Mouse (Mus musculus): ENCODE measurements at regions not wholly inside any gene's neighbourhood (a gene's known extent, or its start where the extent isn't known, plus 50 kb on each side); places are given as distances from the start of the nearest gene placed in this dataset.

DNA sequence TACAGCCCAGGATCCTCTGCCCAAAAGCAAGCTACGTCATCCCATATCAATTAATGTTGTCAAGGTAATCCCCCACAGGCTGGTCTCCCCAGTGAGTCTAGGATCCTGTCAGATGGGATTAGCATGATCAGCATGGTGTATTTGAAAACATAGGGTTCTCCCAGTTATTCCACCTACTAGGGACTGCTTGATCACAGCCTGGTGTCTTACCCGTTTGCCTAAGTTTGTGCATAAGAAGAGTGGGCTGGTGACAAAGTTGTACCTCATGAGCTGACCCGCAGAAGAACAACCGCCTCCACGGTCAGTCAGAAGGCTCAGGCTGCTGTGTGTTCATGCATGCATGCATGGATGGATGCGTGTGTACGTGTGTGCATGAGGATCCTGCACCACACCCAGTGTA, 108.9 kb upstream of the Tbx3 start:
- DNase-seq (ENCODE audit: low spot score): no peak

DNA sequence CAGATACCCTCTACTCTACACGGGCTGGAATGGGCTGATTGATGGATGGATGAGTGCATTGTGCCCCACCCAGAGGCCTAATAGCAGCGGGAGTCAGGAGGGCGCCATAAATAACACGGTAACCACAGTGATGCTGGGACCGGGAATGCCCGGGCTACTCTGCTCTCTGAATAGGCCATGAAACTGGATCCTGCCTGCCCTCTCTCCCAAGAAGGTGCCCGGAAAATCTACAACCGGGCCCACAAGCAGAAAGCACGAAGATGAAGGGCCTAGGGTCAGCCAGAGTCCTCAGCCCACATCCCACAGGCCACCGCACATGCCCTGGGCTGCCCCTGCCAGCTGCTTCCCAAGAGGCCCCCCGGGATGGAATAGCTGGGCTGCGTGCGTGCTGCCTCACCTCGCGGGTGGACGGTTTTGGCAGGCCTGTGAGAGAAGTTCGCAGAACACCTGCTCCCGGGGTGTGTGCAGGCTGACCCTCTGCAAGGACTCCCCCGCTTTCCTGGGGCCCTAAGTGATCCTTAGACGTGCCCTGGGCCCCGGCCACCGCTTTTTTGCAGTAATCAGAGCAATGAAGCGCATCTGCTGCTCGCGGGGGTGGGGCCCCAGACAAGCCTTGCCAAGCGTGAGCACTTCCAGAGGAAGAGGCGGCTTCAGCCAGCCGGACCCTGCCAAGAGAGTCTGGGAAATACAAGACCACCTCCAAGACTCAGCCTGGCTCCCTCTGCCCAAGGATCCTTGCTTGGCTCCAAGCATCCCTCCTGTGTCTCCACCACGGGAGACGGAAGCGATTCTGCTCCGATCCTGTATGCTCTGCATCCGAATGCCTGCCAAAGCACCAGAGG, 106.7 kb upstream of the Tbx3 start:
- DNase-seq (ENCODE audit: low spot score): no peak

DNA sequence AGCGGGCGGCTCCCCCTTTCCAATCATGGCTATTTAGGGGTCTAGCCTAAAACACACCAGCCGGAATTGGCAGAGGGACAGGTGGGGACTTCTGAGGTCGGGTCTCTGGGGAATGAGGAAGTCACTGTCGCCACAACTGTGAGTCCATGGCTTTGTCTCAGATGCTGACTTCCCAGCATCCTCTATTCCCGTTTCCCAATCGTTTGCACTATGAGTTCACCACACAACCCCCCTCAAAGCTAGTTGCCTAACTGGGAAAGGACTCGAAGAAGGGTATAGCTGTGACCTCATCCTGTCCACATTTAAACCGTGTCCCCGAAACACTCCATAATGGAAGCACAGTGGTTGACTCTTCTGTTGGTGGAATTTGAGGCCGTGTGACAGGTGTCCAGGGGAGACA, 102.8 kb upstream of the Tbx3 start:
- no peak for DNase-seq (ENCODE audit: low spot score)

DNA sequence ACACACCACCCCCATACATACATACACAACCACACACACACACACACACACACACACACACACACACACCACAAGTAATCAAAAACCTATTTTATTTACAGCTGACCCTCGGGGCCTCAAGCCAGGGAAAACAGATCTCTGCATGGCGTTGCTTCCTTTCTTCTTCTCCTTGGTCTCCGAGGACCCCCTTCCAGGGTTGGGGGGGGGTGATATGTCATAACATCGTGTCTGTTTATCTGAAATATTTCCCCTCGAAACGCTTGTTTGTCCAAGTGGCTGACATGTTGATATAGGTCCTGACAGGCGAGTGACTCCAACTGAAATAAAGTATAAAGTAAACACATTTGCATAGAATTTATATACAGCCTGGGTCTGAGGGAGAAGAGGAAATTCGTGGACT, 100.4 kb upstream of the Tbx3 start:
- no peak for DNase-seq (ENCODE audit: low spot score)

DNA sequence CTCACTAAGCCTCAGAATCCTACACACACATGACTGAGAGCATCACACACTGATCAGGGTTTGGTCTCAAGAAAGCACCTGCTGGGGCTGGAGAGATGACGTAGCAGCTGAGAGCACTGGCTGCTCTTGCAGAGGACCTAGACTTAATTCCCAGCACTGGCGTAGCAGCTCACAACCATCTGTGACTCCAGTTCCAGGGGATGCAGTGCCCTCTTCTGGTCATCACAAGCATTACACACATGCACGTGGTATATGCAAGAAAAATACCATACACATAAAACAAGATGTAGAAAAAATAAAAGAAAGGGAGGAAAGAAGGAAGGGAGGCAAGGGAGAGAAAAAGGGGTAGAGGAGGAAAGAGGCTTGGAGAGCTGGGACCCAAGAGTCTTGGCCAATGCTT, 98.8 kb upstream of the Tbx3 start:
- no peak for DNase-seq (ENCODE audit: low spot score)

DNA sequence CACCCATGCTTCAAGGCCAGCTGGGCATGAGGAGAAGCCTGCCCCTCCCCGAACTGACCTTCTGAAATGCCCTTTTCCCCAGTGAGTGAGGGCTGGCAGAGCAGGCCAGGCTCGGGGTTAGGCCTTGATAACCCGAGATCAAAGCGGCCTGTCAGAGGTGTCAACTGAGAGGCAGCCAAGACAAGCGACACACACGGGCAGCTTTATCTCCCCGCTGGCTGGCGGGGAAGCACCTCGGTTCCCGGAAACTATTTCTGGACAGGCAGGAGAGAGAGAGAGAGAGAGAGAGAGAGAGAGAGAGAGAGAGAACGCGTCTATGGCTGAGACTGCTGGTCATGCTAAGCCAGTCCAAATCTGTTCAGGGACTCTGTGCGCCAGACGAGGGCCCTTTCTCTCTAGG, 95.3 kb upstream of the Tbx3 start:
- DNase-seq (ENCODE audit: low spot score): no peak

DNA sequence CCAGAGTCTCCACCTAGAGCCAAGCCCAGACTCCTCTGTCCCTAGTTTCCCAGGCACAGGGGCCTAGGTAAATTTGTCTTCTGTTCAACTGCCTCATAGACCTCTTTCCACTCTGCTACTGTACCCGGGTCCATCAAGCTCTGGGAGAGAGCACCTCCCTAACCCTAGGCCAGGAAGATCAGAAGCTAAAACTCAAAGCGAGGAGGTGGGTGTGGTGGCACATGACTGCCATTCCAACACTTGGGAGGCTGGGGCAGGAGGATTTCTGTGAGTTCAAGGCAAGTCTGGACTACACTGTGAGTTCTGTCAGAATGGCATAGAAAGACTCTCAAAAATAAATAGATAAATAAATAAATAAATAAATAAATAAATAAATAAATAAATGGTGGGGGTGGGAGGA, 91.2 kb upstream of the Tbx3 start:
- no peak for DNase-seq (ENCODE audit: low spot score)

DNA sequence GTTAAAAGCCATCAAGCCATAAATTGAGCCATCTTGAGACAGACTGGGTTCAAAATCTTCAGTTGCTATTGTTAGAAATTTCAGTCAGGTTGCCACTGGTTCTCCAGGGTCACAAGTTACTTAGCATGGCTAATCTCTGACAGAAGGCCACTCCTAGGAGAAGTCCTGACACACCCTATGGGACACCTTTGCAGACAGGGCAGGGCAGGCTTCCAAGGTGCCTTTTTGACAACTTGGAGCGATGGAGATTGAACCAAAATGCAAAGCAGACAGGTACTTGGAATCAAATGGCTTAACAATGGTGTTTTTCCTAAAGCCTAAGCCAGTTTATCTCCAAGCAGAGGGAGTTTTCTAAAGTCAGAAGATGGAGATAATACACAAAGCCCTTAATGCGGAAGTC, 90.7 kb upstream of the Tbx3 start:
- DNase-seq (ENCODE audit: low spot score): no peak

DNA sequence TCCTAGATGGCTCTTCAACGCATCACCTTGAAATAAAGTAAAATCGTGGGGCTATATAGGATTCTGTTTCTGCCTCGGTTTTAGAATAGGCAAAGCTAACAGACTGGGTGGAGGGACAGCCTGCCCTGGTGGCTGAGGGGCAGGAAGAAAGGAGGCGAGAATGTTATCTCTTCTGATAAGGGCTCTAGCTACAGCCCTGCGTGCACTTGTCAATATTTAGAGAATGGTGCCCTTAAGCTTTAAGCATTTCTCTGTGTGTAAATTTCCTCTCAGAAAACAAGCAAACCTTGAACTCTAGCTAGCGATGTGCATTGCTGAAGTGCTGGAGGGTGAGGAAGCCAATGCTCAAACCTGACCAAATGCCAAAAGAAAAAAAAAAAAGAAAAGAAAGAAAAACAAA, 90.1 kb upstream of the Tbx3 start:
- no peak for DNase-seq (ENCODE audit: low spot score)

DNA sequence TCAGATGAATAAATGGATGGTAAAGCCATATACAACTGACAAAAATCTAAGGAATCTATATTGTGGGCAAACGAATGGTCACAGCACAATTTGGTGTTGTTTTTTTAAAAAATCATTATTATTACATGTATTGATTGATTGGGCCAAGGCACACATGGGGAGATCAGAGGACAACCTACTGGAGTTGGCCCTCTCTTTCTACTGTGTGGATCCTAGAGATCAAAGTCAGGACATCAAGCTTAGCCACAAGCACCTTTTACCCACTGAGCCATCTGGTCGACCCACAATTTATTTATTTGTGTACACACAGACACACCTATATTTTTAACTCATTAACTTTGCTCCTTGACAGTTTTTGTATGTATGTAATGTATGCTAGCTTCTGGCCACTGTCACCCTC, 89.7 kb upstream of the Tbx3 start:
- no peak for DNase-seq (ENCODE audit: low spot score)

DNA sequence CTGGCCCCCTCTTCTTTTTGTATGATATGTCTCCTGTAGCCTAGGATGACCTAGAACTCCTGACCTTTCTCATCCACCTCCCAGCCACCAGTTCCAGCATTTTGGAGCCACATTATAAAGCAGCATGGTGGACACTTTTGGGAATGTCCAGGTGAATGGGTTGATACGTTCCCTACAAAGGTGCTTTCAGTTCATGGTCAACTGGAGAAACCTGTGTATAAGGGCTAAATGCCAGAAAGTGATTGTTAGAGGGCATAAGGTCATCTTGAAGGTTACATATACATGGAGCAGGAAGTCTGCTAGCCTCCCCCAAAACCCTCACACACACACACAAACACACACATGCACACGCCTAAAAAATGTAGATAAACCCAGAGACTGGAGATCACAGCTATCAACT, 86.1 kb upstream of the Tbx3 start:
- no peak for DNase-seq (ENCODE audit: low spot score)

DNA sequence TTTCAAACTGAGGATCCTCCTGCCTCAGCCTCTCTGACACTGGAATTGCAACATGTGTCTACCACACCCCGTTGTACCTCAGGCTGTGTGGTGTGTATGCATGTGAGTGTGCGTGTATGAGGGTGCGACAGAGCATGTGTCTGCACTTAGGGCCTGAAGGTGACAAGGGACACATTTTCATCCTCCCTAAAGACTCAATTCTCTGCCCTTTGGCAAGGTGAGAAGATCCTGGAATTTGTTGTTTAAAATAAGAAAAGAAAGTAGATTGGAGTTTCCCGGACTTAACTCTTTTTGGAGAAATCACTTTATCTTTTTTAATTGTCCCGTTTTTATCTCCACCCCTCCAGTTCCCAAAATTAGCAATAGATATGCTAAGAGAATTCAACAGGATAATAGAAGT, 85.6 kb upstream of the Tbx3 start:
- DNase-seq (ENCODE audit: low spot score): no peak

DNA sequence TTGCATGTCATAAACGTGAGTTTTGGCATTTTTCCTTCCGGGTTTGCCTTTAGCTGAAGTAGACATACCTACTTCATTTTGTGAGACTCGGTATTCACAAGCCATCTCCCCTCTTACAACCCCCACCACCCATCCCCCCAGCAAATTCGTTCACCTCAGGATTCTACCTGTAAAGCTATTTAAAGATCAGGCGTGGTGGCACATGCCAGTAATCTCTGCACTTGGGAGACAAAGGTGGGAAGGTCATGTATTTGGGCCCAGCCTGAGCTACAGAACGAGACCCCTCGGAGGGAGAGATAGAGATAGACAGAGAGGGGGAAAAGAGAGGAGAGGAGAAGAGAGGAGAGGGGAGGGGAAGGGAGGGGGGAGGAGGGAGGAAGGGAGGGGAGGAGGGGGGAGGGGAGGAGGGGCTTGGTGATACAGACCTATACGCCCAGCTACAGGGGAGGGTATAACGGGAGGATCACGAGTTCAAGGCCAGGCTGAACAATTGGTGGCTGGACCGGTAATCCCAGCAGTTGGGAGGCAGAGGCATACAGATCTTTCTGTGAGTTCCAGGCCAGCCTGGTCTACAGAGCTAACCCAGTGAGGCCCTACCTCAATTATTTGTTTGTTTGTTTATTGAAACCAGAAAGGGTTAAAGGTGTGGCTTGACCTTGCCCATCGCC, 83.9 kb upstream of the Tbx3 start:
- no peak for DNase-seq (ENCODE audit: low spot score)

DNA sequence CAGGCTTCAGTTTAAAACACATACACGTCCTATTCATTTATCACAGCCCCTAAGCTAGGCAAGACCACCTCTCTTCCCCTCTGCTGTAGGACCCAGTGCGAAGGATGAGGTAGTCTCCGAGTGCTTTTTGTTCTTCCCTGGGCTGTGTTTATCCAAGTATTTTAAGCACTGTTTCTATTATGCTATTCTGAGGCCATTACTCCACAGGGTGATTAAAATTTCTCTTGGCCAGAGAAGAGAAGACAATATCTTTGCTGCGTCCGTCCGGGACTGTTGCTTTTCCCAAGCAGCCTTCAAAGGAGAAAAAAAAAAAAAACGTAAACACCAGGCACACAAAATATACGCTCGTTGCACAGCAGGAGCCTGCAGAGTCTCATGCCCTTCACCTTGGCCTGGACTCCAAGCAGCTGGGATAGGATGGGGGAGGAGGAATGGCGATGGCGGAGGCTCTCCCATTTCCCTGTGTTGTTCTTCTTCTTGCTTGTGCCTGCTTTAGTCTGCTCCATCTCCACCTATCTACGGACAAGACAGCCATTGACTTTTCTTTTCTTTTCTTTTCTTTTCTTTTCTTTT, 83.1 kb upstream of the Tbx3 start:
- DNase-seq (ENCODE audit: low spot score): no peak

DNA sequence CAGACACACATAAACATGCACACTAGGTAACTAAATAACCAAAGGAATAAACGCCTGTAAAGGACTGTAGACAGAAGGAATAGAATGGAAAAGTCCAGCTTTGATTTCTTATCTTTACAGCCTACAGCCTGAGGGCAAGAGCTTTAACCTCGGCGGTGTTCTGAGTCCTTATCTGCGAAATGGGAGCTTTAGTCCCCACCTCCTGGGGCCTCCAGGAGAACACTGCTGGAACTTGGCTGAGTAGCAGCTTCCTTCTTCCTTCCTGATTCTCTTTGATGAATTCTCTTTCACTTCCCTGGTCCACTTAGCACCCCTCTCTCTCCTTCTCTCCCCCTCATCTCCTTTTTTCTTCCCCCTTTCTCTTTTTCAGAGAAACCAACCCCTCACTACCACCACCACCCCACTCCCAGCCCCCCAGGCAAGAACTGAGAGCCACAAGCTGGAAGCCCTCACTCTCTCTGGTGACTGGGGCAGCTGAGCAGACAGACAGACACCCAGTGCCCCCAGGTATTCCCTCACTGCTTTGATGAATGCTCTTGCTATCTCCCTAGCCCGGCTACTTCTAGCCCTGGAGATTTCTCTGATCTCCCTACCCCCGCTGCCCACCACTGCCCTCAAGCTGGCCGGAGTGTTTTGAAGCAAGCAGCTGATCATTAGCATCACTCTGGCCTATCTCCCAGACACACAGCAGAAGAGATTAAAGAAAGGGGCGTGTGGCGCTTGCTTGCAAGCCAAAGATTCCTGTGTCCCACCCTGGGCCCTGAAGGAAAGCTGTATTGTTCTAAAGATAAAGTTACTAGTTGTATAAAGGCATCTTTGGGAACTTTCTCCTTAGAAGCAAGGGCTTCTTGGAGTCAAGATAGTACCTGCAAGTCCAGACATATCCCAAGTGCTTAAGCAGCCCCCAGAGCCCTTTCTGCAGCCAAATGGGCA, 81.9 kb upstream of the Tbx3 start:
- DNase-seq (ENCODE audit: low spot score): no peak

DNA sequence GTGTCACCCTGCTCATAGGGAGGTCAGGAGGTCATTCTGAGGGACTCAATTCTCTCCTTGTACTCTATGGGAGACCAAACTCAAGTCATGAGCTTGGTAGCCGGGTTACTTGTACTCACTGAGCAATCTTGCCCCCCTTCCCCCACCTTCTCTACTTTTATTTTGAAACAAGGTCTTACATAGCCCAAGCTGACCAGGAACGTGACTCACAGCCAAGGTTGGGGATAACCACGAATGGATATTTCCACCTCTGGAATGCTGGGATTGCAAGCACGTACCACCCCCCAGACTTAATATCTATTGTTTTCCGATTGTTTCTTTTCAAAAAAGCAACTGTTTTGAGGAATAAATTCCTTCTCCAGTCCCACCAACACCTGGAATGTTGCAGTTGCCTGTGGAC, 79.2 kb upstream of the Tbx3 start:
- DNase-seq (ENCODE audit: low spot score): no peak

DNA sequence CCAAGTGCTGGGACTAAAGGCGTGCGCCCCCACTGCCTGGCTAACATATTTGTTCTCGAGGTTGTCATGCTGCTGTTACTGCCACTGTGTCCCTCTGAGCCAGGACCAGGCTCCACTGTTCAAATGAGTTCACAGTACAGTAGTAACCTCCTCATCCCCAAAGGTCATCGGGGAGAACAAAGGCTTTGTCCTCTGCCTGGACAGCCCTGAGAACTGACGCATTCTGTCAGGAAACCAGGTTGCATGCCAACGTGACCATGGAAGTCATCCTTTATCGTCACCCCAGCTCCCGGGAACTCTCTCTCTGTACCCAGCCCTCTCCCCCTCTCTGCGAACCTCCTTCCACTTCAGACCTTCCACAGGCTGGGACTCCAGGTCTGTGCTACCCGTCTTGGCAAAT, 77.6 kb upstream of the Tbx3 start:
- DNase-seq (ENCODE audit: low spot score): no peak

DNA sequence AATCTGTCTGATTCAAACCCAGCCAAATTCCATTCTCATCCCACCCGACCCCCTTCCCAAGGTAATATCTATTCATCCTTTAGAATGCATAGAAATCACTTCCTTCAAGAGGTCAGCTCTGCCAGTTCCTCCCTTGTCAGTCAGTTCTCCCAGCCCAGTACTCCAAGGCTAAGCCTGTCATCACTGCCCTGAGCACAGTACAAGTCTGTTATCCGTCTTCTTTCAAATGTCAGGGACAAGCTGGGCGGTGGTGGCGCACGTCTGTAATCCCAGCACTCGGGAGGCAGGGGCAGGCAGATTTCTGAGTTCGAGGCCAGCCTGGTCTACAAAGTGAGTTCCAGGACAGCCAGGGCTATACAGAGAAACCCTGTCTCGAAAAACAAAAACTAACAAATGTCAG, 75.9 kb upstream of the Tbx3 start:
- no peak for DNase-seq (ENCODE audit: low spot score)

DNA sequence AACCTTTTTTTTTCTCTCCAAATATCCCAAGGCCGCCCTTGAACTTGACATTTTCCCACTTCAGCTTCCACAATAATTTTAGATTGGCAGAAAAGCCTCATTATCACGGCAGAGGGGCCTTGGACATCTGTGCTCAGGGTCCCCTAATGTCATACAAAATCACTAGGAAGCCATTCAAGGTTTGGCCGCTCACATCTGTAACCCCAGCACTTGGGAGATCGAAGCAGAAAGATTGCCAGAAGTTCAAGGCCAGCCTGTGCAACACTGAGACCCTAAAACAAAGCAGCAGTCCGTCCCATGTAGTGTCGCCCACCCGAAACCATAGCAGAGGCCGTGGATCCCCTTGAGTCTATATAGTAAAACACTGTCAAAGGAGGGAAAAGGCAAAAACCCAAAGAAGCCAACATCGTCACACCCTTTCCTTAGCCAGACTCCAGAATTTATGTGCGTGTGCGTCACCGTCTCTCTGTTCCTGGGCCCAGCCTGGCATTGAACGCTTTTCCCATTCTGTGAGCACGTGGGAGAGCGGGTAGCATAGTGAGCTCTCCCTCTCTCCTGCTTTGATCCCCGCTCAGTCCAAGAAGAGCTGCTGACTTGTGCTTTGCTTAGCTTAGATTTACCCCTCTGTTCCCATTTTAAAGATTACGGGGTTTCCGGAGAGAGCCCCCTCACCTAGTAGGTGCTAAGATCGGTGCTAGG, 74.0 kb upstream of the Tbx3 start:
- no peak for DNase-seq (ENCODE audit: low spot score)

DNA sequence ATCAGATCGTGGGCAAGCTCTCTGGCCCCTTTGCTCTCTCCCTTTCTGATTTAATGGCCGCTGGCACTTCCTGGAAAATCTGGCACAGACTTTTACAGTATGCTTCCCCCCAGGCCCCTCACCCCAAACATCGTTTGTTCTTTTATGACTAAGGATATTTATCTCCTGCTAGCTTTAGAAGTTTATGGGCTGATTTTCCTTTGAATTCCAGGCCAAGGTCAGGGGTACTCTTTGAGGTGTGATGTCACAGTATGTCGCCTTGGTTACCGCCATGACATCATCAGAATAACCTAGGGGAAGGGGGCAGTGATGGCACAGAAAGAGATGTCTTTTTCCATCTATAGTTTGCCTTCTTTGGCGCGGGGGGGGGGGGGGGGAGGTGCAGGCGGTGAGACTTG, 73.5 kb upstream of the Tbx3 start:
- no peak for DNase-seq (ENCODE audit: low spot score)

DNA sequence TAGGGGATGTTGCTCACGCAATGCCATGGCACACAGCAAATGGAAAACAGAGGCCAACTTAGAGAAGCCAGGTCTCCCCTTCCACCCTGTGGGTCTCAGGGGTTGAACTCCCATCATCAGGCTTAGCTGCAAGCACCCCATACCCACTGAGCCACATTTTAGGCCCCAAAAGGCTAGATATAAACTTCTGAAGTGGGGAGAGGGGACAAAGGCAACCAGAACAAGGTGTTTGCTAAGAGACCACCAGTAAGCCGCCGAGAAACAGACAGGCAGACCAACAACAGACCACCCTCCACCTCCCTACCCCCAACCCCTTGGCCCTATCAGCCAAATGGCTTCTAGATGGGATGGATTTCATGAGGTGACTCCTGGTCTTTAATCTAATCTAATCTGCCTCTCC, 72.9 kb upstream of the Tbx3 start:
- no peak for DNase-seq (ENCODE audit: low spot score)

All from gastrocnemius, adult 18-20 months (tissue).